Mouse (Mus musculus) CH12.LX (cell line): Measurements from ENCODE around the gene Cog1. TPM values are rescaled to one million over a fixed set of nuclear protein-coding genes. Genes with fewer than 3 reads are reported as not detected.
A peak's percentile ranks its signal among the peaks of the same experiment; 100 is the strongest.

ENCODE experiments used
- DNase-seq: peaks from one replicate; pipeline ENCODE4 v3.0.0-alpha.2; 2013; ENCODE audit errors: extremely low read depth
- H3K27ac ChIP-seq: 2 replicates; pipeline ENCODE4 v1.5.1; 2012; ENCODE audit warnings: low read depth, mild to moderate bottlenecking, control low read depth, moderate library complexity; ENCODE audit not compliant: insufficient read depth
- H3K27me3 ChIP-seq: replicated peaks from 2 replicates; pipeline ENCODE3; 2012; ENCODE audit warnings: inconsistent platforms
- H3K36me3 ChIP-seq, 2 experiments: replicated peaks in 1 of 2; 2 replicates each; pipeline versions ENCODE3 to v1.6.1; 2012; ENCODE audit warnings: inconsistent platforms in 1 of 2, low read length in 1 of 2, mild to moderate bottlenecking in 1 of 2, mixed read lengths in 1 of 2, moderate library complexity in 1 of 2; ENCODE audit not compliant: control insufficient read depth in 1 of 2, insufficient read depth in 1 of 2
- H3K4me1 ChIP-seq, 2 experiments: 2 replicates each; pipeline ENCODE4 v1.6.1; 2012; ENCODE audit warnings: inconsistent platforms in 1 of 2, moderate library complexity in 1 of 2; ENCODE audit not compliant: insufficient read depth in 2 of 2, control insufficient read depth in 1 of 2
- H3K4me2 ChIP-seq: 2 replicates; pipeline ENCODE4 v1.6.1; 2012; ENCODE audit warnings: low read depth, mild to moderate bottlenecking, control low read depth; ENCODE audit not compliant: poor library complexity, insufficient read depth, severe bottlenecking
- H3K4me3 ChIP-seq, 3 experiments: fragments of 150-350 bp in 1 of 3; sonication (generic) in 1 of 3; replicated peaks in 1 of 3; 2 replicates each; pipeline versions ENCODE3 to v1.5.1; 2011 to 2012; ENCODE audit warnings: low read depth in 2 of 3, low read length in 2 of 3, mild to moderate bottlenecking in 2 of 3, moderate library complexity in 2 of 3, control low read depth in 1 of 3, improper control_type of control experiment in 1 of 3, inconsistent platforms in 1 of 3, mixed read lengths in 1 of 3; ENCODE audit not compliant: poor library complexity in 1 of 3
- H3K79me2 ChIP-seq: replicated peaks from 2 replicates; pipeline ENCODE4 v1.6.1; 2012; ENCODE audit warnings: mild to moderate bottlenecking, moderate library complexity; ENCODE audit not compliant: control insufficient read depth, poor library complexity, insufficient read depth, severe bottlenecking; ENCODE audit errors: extremely low read depth
- H3K9ac ChIP-seq: 2 replicates; pipeline ENCODE4 v1.6.1; 2012; ENCODE audit warnings: low read depth, mild to moderate bottlenecking, control low read depth, moderate library complexity; ENCODE audit not compliant: insufficient read depth
- H3K9me3 ChIP-seq: replicated peaks from 2 replicates; pipeline ENCODE3; 2012; ENCODE audit warnings: low read length, inconsistent platforms, mixed read lengths
- BHLHE40 ChIP-seq: IDR thresholded peaks from 2 replicates; pipeline ENCODE4 v1.6.1; 2011; ENCODE audit warnings: mild to moderate bottlenecking, low read depth, low read length, improper control_type of control experiment
- CHD1 ChIP-seq: IDR thresholded peaks from 2 replicates; pipeline ENCODE4 v1.6.1; 2012; ENCODE audit warnings: low read depth, low read length, improper control_type of control experiment, inconsistent platforms
- CHD2 ChIP-seq: IDR thresholded peaks from 2 replicates; pipeline ENCODE4 v1.6.1; 2011; ENCODE audit warnings: low read length, improper control_type of control experiment
- CTCF ChIP-seq, 2 experiments: IDR thresholded peaks in 1 of 2; conservative IDR thresholded peaks in 1 of 2; 2 replicates each; pipeline ENCODE4 v1.5.1; 2011 to 2012; ENCODE audit warnings: low read depth in 2 of 2, low read length in 2 of 2, improper control_type of control experiment in 1 of 2, inconsistent platforms in 1 of 2, mild to moderate bottlenecking in 1 of 2, moderate library complexity in 1 of 2
- ELF1 ChIP-seq: IDR thresholded peaks from 2 replicates; pipeline ENCODE4 v1.6.1; 2014; ENCODE audit warnings: low read depth, mild to moderate bottlenecking, inconsistent platforms, low read length, improper control_type of control experiment
- EP300 ChIP-seq: IDR thresholded peaks from 2 replicates; pipeline ENCODE4 v1.6.1; 2011; ENCODE audit warnings: low read length, improper control_type of control experiment
- ETS1 ChIP-seq: conservative IDR thresholded peaks from 2 replicates; pipeline ENCODE4 v1.6.1; 2012; ENCODE audit warnings: low read depth, mild to moderate bottlenecking, inconsistent platforms, low read length, improper control_type of control experiment, moderate library complexity
- GABPA ChIP-seq: IDR thresholded peaks from 2 replicates; pipeline ENCODE4 v1.6.1; 2012; ENCODE audit warnings: low read depth, low read length, improper control_type of control experiment, inconsistent platforms; ENCODE audit not compliant: insufficient replicate concordance
- IRF4 ChIP-seq: IDR thresholded peaks from 2 replicates; pipeline ENCODE4 v1.6.1; 2014; ENCODE audit warnings: low read depth, mild to moderate bottlenecking, inconsistent platforms, low read length, improper control_type of control experiment
- JUN ChIP-seq: IDR thresholded peaks from 2 replicates; pipeline ENCODE4 v1.6.1; 2011; ENCODE audit warnings: low read depth, mild to moderate bottlenecking, low read length, improper control_type of control experiment, moderate library complexity; ENCODE audit not compliant: insufficient read depth
- JUND ChIP-seq: conservative IDR thresholded peaks from 2 replicates; pipeline ENCODE4 v1.6.1; 2011; ENCODE audit warnings: low read depth, low read length, improper control_type of control experiment
- KAT2A ChIP-seq: IDR thresholded peaks from 2 replicates; pipeline ENCODE4 v1.6.1; 2012; ENCODE audit warnings: low read length, improper control_type of control experiment, inconsistent platforms; ENCODE audit not compliant: insufficient replicate concordance
- MAFK ChIP-seq: IDR thresholded peaks from 2 replicates; pipeline ENCODE4 v1.6.1; 2011; ENCODE audit warnings: low read length, improper control_type of control experiment; ENCODE audit not compliant: insufficient replicate concordance
- MAX ChIP-seq: IDR thresholded peaks from 2 replicates; pipeline ENCODE4 v1.6.1; 2011; ENCODE audit warnings: low read length, improper control_type of control experiment
- MEF2A ChIP-seq: IDR thresholded peaks from 2 replicates; pipeline ENCODE4 v1.6.1; 2014; ENCODE audit warnings: low read depth, mild to moderate bottlenecking, inconsistent platforms, low read length, improper control_type of control experiment, borderline replicate concordance
- MXI1 ChIP-seq: IDR thresholded peaks from 2 replicates; pipeline ENCODE4 v1.6.1; 2011; ENCODE audit warnings: mild to moderate bottlenecking, low read depth, low read length, improper control_type of control experiment
- NRF1 ChIP-seq: IDR thresholded peaks from 2 replicates; pipeline ENCODE4 v1.6.1; 2014; ENCODE audit warnings: low read depth, mild to moderate bottlenecking, inconsistent platforms, low read length, improper control_type of control experiment, moderate library complexity
- RCOR1 ChIP-seq: conservative IDR thresholded peaks from 2 replicates; pipeline ENCODE4 v1.6.1; 2012; ENCODE audit warnings: low read depth, mild to moderate bottlenecking, inconsistent platforms, low read length, improper control_type of control experiment
- SIN3A ChIP-seq: IDR thresholded peaks from 2 replicates; pipeline ENCODE4 v1.6.1; 2012; ENCODE audit warnings: low read length, improper control_type of control experiment, inconsistent platforms
- TBP ChIP-seq: conservative IDR thresholded peaks from 2 replicates; pipeline ENCODE4 v1.6.1; 2011; ENCODE audit warnings: low read depth, low read length, improper control_type of control experiment
- TCF12 ChIP-seq: IDR thresholded peaks from 2 replicates; pipeline ENCODE4 v1.6.1; 2014; ENCODE audit warnings: low read depth, mild to moderate bottlenecking, inconsistent platforms, low read length, improper control_type of control experiment
- USF1 ChIP-seq: IDR thresholded peaks from 2 replicates; pipeline ENCODE4 v1.6.1; 2014; ENCODE audit warnings: low read depth, mild to moderate bottlenecking, inconsistent platforms, low read length, improper control_type of control experiment
- ZC3H11A ChIP-seq: IDR thresholded peaks from 2 replicates; pipeline ENCODE4 v1.6.1; 2012; ENCODE audit warnings: low read depth, mild to moderate bottlenecking, inconsistent platforms, low read length, improper control_type of control experiment
- dilution Hi-C: fragments of 300-500 bp; cut with MboI; formaldehyde crosslinking; loops from 2 replicates; pipeline ENCODE4 v1.14.3; 2020; ENCODE audit warnings: low sequenced_read_pairs; ENCODE audit not compliant: extremely low pct_unique_long_range_greater_than_20kb, extremely low pct_ligation_motif_present
- in situ Hi-C: fragments of 300-500 bp; cut with MboI; formaldehyde crosslinking; loops from 3 replicates; pipeline ENCODE4 v1.14.3; 2019; ENCODE audit warnings: low sequenced_read_pairs, low pct_ligation_motif_present, low pct_unique_long_range_greater_than_20kb, mixed read lengths
- polyA plus RNA-seq: library from polyadenylated mRNA; unstranded; fragments of >175 nt; gene quantifications from 2 replicates; pipeline ENCODE4 v1.2.1, GENCODE M21; 2012; ENCODE audit warnings: low read depth; ENCODE audit not compliant: insufficient read length
- total RNA-seq, 2 experiments: library from RNA; depleted of rRNA; stranded (reverse); fragments of 300-350 nt in 1 of 2; fragments of >200 nt in 1 of 2; gene quantifications; 2 replicates each; pipeline ENCODE4 v1.2.3; 2012 to 2014

Gene Cog1
- total and polyA plus RNA-seq, 3 experiments = 15.8 to 38.6 (median 28.2) TPM

GRCm38 (mm10) chr11:113634699-113635121, 14.3 kb upstream of the Cog1 start:
- Histone ChIP-seq H3K27ac (no peak overlapping the region), H3K79me2 (no peaks in the 10 kb centered on the region), H3K9ac (no peak overlapping the region), H3K27me3 (peaks cover 20% of the 10 kb centered on the region), H3K36me3 (no peaks in the 10 kb centered on the region), H3K4me1 (peaks cover 4% of the 10 kb centered on the region in 2 experiments; a peak in 2 of 4 replicates), H3K4me2 (no peak overlapping the region)
- in situ Hi-C loops (loop anchor here (5.0 kb wide), 1 partner anchor 457 kb away; no protein-coding TSS in a partner anchor), dilution Hi-C loops (no loop called here)
- DNase-seq = no peak
- TF ChIP-seq KAT2A (no peak), IRF4 (no peak), CTCF (conservative IDR thresholded peaks at IDR 0.05 in 1 of 2, IDR thresholded peaks at IDR 0.05 in 1 of 2; ENCODE audit: low read depth in 2 of 2, low read length in 2 of 2) (no peak), CHD2 (no peak), ZC3H11A (no peak), MAFK (no peak), MEF2A (no peak), JUN (no peak), TBP (no peak), CHD1 (no peak), SIN3A (no peak), EP300 (no peak), RCOR1 (no peak), NRF1 (no peak), USF1 (no peak), MAX (no peak), BHLHE40 (no peak), GABPA (no peak), TCF12 (no peak), MXI1 (no peak)
- TF ChIP-seq, all 38 proteins: peak for 0
- no peak overlapping the region for H3K4me3 ChIP-seq
- H3K9me3 ChIP-seq = peaks cover 4% of the 10 kb centered on the region

- in situ Hi-C loops (loop anchor here (5.0 kb wide), 1 partner anchor 461 kb away; no protein-coding TSS in a partner anchor), dilution Hi-C loops (no loop called here)
- Histone ChIP-seq H3K4me2 (no peak overlapping the region), H3K9me3 (peaks cover 4% of the 10 kb centered on the region), H3K36me3 (no peaks in the 10 kb centered on the region), H3K4me3 (no peak overlapping the region), H3K27me3 (peaks cover 15% of the 10 kb centered on the region), H3K9ac (no peak overlapping the region), H3K27ac (no peak overlapping the region), H3K79me2 (no peaks in the 10 kb centered on the region), H3K4me1 (peaks cover 4% of the 10 kb centered on the region in 2 experiments; a peak in 2 of 4 replicates)
- DNase-seq = no peak
- peak; percentile 53 for TF ChIP-seq JUND
- TF ChIP-seq EP300 = peak; percentile 33; the same call in 1 of the 2 replicates
- no peak for TF ChIP-seq TCF12
- no peak for TF ChIP-seq ELF1
- no peak for TF ChIP-seq ETS1
- TF ChIP-seq IRF4 = peak; percentile 39; the same call in 1 of the 2 replicates
- peak; percentile 49; the same call in 1 of the 2 replicates for TF ChIP-seq JUN
These were observed 10.3 kb upstream of the Cog1 start for GRCm38 (mm10) chr11:113638680-113639079.
